Mouse (Mus musculus) forebrain, postnatal 0 days (tissue): ENCODE measurements around the gene R3hcc1l. TPM values are rescaled to one million over a fixed set of nuclear protein-coding genes. Genes with fewer than 3 reads are reported as not detected.

Source experiments
- ATAC-seq: fragments of 200-750 bp; cut with Nextera tagmentation; 2 replicates; pipeline ENCODE4 v1.8.0; 2017; ENCODE audit warnings: mild to moderate bottlenecking, moderate library complexity
- DNase-seq: peaks from one replicate; pipeline ENCODE4 v3.0.0-alpha.2; 2015
- H3K27ac ChIP-seq: fragments of 300-500 bp; sonication (generic); 2 replicates; pipeline ENCODE4 v1.5.1; 2014; ENCODE audit warnings: low read depth, mild to moderate bottlenecking, antibody characterized with exemption, low read length, moderate library complexity, mixed read lengths
- H3K27me3 ChIP-seq: fragments of 300-500 bp; sonication (generic); 2 replicates; pipeline ENCODE4 v1.6.1; 2014; ENCODE audit warnings: mild to moderate bottlenecking, low read length, mixed read lengths; ENCODE audit not compliant: insufficient read depth
- H3K36me3 ChIP-seq: fragments of 300-500 bp; sonication (generic); 2 replicates; pipeline ENCODE4 v1.6.1; 2014; ENCODE audit warnings: mild to moderate bottlenecking, moderate library complexity; ENCODE audit not compliant: insufficient read depth
- H3K4me1 ChIP-seq: fragments of 300-500 bp; sonication (generic); 2 replicates; pipeline ENCODE4 v1.6.1; 2014; ENCODE audit warnings: antibody characterized with exemption; ENCODE audit not compliant: insufficient read depth
- H3K4me2 ChIP-seq: fragments of 300-500 bp; sonication (generic); 2 replicates; pipeline ENCODE4 v1.6.1; 2014; ENCODE audit warnings: low read depth, mild to moderate bottlenecking, moderate library complexity
- H3K4me3 ChIP-seq: fragments of 300-500 bp; sonication (generic); 2 replicates; pipeline ENCODE4 v1.5.1; 2014; ENCODE audit warnings: low read depth, low read length, mixed read lengths
- H3K9ac ChIP-seq: fragments of 300-500 bp; sonication (generic); 2 replicates; pipeline ENCODE4 v1.6.1; 2014; ENCODE audit warnings: mild to moderate bottlenecking
- H3K9me3 ChIP-seq: fragments of 300-500 bp; sonication (generic); 2 replicates; pipeline ENCODE4 v1.6.1; 2016; ENCODE audit warnings: low read length
- CTCF ChIP-seq: sonication (generic); IDR thresholded peaks from 2 replicates; pipeline ENCODE4 v1.5.1; 2016; ENCODE audit warnings: antibody characterized with exemption, control low read depth, low read depth
- WGBS: fragments of 180-500 bp; shearing (Covaris S2); extraction: QIAGEN DNeasy Blood & Tissue Kit; methylation state at CpG from one replicate; pipeline ENCODE4 v1.1.7; 2014; 5-methylcytosine and 5-hydroxymethylcytosine counted together
- polyA plus RNA-seq: library from polyadenylated mRNA; unstranded; fragments of >200 nt; fragmentation: Nextera tagmentation; extraction: Ambion mirVana; gene quantifications from 2 replicates; pipeline ENCODE4 v1.2.1, GENCODE M21; 2015
- total RNA-seq: library from RNA; depleted of rRNA; stranded (reverse); fragments of >200 nt; gene quantifications from 2 replicates; pipeline ENCODE4 v1.2.3, GENCODE M21; 2014; rRNA removed

R3hcc1l gene
- total and polyA plus RNA-seq, 2 experiments from 2014 or later: 10.7 to 10.9 TPM

- H3K27ac ChIP-seq: no peak overlapping the region
- DNase-seq (no peak), ATAC-seq (no peak)
- TF ChIP-seq CTCF: no peak
- WGBS: 63% methylated on average over 2 of the region's 2 CpGs
- H3K4me1 ChIP-seq: peaks cover 3% of the 10 kb centered on the region; the same call in 1 of the 2 replicates
- no peaks in the 10 kb centered on the region for H3K27me3 ChIP-seq
- no peaks in the 10 kb centered on the region for H3K9me3 ChIP-seq
- no peak overlapping the region for H3K4me2 ChIP-seq
- H3K4me3 ChIP-seq: no peak overlapping the region
- no peak overlapping the region for H3K9ac ChIP-seq
- no peaks in the 10 kb centered on the region for H3K36me3 ChIP-seq
Measured at GRCm38 (mm10) chr19:42633650-42634049, 115.1 kb downstream of the R3hcc1l start.

- no peak for TF ChIP-seq CTCF
- Histone ChIP-seq H3K36me3 (no peaks in the 10 kb centered on the region), H3K4me1 (no peaks in the 10 kb centered on the region), H3K4me2 (no peak overlapping the region), H3K9ac (no peak overlapping the region), H3K27ac (no peak overlapping the region), H3K4me3 (no peak overlapping the region), H3K9me3 (no peaks in the 10 kb centered on the region), H3K27me3 (no peaks in the 10 kb centered on the region)
- DNase-seq (no peak), ATAC-seq (no peak)
- 38% methylated on average over 11 of the region's 11 CpGs for WGBS
Measured at GRCm38 (mm10) chr19:42636631-42637030, 118.1 kb downstream of the R3hcc1l start.

DNA sequence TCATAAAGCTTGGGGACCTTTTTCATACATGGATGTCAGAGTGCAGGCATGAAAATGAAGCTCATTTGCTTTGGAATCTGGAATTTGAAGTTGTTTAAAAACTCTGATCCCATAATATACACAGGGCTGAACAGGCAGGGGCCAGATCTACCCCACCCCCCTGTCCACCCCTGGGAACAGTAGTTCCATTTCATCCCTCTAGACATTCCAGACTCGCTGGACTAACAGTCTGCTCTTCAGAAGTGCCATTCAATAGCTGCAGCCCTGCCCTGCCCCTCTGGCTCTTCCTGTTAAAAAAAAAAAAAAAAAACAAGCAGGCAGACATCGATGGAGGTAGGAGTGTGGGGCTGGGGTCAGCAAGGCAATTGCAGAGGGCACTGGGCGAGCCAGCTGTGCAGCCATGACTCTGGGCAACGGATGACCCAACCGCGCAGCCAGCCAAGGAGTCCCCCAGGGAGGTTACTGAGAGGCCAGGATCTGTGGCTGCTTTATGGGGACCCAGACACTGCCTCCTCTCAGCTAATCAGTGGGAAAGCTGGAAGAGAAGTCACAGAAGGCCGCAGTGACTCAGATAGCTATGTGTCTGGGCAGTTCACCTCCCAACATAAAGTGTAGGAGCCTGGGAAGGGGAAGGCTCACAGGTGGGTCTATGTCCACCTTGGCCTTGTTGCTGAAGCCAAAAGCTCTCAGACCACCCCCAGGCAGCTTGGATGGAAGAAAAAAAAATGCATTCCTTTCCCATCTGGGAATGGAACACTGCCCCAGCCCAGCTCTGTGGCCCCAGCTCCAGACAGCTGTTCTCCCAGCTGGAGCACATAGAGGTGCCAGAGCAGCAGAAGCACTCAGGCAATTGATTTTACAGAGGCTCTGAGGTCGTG is 120.3 kb downstream of the R3hcc1l start:
- no peak for TF ChIP-seq CTCF
- H3K27ac ChIP-seq: no peak overlapping the region
- ATAC-seq: no peak
- WGBS: 68% methylated on average over 8 of the region's 8 CpGs
- no peak overlapping the region for H3K4me3 ChIP-seq
- H3K27me3 ChIP-seq: no peaks in the 10 kb centered on the region
- H3K36me3 ChIP-seq: no peaks in the 10 kb centered on the region
- H3K4me1 ChIP-seq: no peaks in the 10 kb centered on the region
- H3K4me2 ChIP-seq: no peak overlapping the region
- DNase-seq: no peak
- H3K9me3 ChIP-seq: no peaks in the 10 kb centered on the region
- H3K9ac ChIP-seq: no peak overlapping the region

DNA sequence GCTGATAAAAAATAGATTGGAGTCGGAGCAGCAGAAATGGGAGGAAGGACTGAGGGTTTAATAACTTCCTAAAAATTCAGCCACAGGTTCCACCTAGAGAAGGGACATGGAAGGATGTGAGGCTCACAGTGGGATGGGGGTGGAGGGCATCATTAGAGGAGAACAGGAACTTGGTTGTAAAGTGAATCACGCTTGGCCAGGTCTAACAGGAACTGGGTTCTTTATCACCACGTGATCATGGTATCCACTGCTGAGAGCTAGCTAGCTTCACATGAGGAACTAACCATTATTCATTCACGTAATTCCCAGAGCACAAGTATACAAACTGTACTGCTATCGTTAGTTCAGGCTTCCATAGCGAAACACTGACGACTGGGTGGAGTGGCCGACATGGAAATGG is 121.0 kb downstream of the R3hcc1l start:
- DNase-seq: no peak
- Histone ChIP-seq H3K9me3 (no peaks in the 10 kb centered on the region), H3K36me3 (no peaks in the 10 kb centered on the region), H3K4me1 (no peaks in the 10 kb centered on the region), H3K27ac (no peak overlapping the region), H3K4me2 (no peak overlapping the region), H3K4me3 (no peak overlapping the region), H3K27me3 (no peaks in the 10 kb centered on the region), H3K9ac (no peak overlapping the region)
- no peak for TF ChIP-seq CTCF
- ATAC-seq: no peak
- 82% methylated on average over 8 of the region's 8 CpGs for WGBS

GRCm38 (mm10) chr19:42640211-42640610 is 121.7 kb downstream of the R3hcc1l start:
- Histone ChIP-seq H3K4me1 (no peaks in the 10 kb centered on the region), H3K9me3 (no peaks in the 10 kb centered on the region), H3K27ac (no peak overlapping the region), H3K4me3 (no peak overlapping the region), H3K36me3 (no peaks in the 10 kb centered on the region), H3K4me2 (no peak overlapping the region), H3K9ac (no peak overlapping the region), H3K27me3 (no peaks in the 10 kb centered on the region)
- DNase-seq (no peak), ATAC-seq (no peak)
- WGBS: 79% methylated on average over 9 of the region's 9 CpGs
- TF ChIP-seq CTCF: no peak

Other genes with a start within 250 kb of the R3hcc1l start
- 14.6 and 16.6 TPM in 2 replicates for gene Crtac1, start 87.0 kb upstream of the R3hcc1l start, total RNA-seq
- 38.1 and 49.9 TPM in 2 replicates for gene Crtac1, start 87.0 kb upstream of the R3hcc1l start, polyA plus RNA-seq
- 0.46 and 1.5 TPM in 2 replicates for gene Loxl4, start 94.1 kb downstream of the R3hcc1l start, total RNA-seq
- 0.15 TPM in 1 of 2 replicates, not detected in the other for gene Loxl4, start 94.1 kb downstream of the R3hcc1l start, polyA plus RNA-seq
- gene Pyroxd2, start 234.0 kb downstream of the R3hcc1l start, total RNA-seq: 1.3 and 2.6 TPM in 2 replicates
- gene Pyroxd2, start 234.0 kb downstream of the R3hcc1l start, polyA plus RNA-seq: 1.8 and 2.7 TPM in 2 replicates